Mouse (Mus musculus) c-Kit-negative CD71-positive TER-119-positive erythroid progenitor cells, embryonic 14.5 days (primary cell): ENCODE results near the gene Prps1l1.

Experiments used
- DNase-seq: peaks from one replicate; pipeline ENCODE4 v3.0.0-alpha.2; 2013; ENCODE audit warnings: low read depth, low spot score

Prps1l1 gene

GRCm38 (mm10) chr12:35025916-35026432 lies 41.4 kb downstream of the Prps1l1 start:
- no peak for DNase-seq

GRCm38 (mm10) chr12:35027533-35027932 lies 43.0 kb downstream of the Prps1l1 start:
- no peak for DNase-seq
